ENCODE assay signal across 8 mouse cellular contexts in the genomic region with DNA sequence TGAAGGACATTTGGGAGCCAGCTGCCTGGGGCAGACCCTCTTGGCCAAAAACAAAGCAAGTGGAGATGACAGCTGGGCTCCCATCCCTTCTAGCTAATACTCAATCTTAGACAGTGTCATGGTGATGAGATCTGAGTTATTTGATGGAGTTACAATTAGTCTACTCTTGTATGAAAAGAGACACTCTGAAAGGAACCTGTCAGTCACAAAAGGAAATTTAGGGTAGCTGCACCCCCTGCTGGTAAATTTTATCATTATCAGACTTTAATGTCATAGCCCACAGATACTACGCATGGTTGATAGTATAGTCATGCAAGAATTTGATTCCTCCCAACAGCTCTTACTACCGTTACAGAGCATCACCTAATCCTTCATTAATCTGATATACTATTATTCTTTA.
DNase-seq lines count a peak whose midpoint lies in the region; ATAC-seq and TF ChIP-seq lines count a peak whose summit lies in the region.
"Had no signal": no experiment of that assay in that cellular context is flagged by ENCODE, and none has a peak within 500 bp of the region (broad histone marks: within the 10 kb centered on the region; RNA-seq: fewer than 3 reads in every experiment).

No protein-coding gene starts in this region.

- H3K4me2 ChIP-seq in kidney, embryonic 16.5 days (replicated peaks; ENCODE audit: low read depth, low read length) = no peak overlapping the region
- no peak overlapping the region for H3K4me2 ChIP-seq in CH12.LX (ENCODE audit: insufficient read depth, low read depth, poor library complexity, severe bottlenecking)
- no peak overlapping the region for H3K4me2 ChIP-seq in forebrain, postnatal 0 days (ENCODE audit: low read depth)
- H3K4me2 ChIP-seq in lung, postnatal 0 days (replicated peaks; ENCODE audit: low read depth, low read length) = no peak overlapping the region
- H3K4me2 ChIP-seq: embryonic facial prominence, embryonic 12.5 days had no signal

- TF ChIP-seq EP300 in CH12.LX (IDR thresholded peaks at IDR 0.05; ENCODE audit: low read length) = no peak
- no peak for TF ChIP-seq EP300 in lung, postnatal 0 days (IDR thresholded peaks at IDR 0.05)

- H3K9me3 ChIP-seq in kidney, embryonic 16.5 days (ENCODE audit: low read length) = no peaks in the 10 kb centered on the region
- no peaks in the 10 kb centered on the region for H3K9me3 ChIP-seq in CH12.LX (replicated peaks; ENCODE audit: low read length)
- H3K9me3 ChIP-seq in forebrain, postnatal 0 days (ENCODE audit: low read length) = no peaks in the 10 kb centered on the region
- no peaks in the 10 kb centered on the region for H3K9me3 ChIP-seq in lung, postnatal 0 days (ENCODE audit: low read length)
- H3K9me3 ChIP-seq: embryonic facial prominence, embryonic 12.5 days had no signal

- no peak overlapping the region for H3K27ac ChIP-seq in kidney, embryonic 16.5 days (ENCODE audit: low read length)
- no peak overlapping the region for H3K27ac ChIP-seq in CH12.LX (ENCODE audit: insufficient read depth, low read depth)
- H3K27ac ChIP-seq in forebrain, postnatal 0 days (ENCODE audit: low read depth, low read length) = no peak overlapping the region
- no peak overlapping the region for H3K27ac ChIP-seq in lung, postnatal 0 days (ENCODE audit: low read length)
- H3K27ac ChIP-seq: embryonic facial prominence, embryonic 12.5 days had no signal

- in situ Hi-C loops in CH12.LX (cut with MboI; ENCODE audit: low pct_ligation_motif_present, low pct_unique_long_range_greater_than_20kb, low sequenced_read_pairs) = loop anchor here (10.0 kb wide), 1 partner anchor 321 kb away; no protein-coding TSS in a partner anchor

- TF ChIP-seq CTCF in CH12.LX (conservative IDR thresholded peaks at IDR 0.05 in 1 of 2, IDR thresholded peaks at IDR 0.05 in 1 of 2; ENCODE audit: low read depth in 2 of 2, low read length in 2 of 2) = peak in 1 of 2 experiments; percentile 76; a peak in 2 of 4 replicates
- TF ChIP-seq CTCF in forebrain, postnatal 0 days (IDR thresholded peaks at IDR 0.05; ENCODE audit: low read depth) = peak; percentile 56
- peak; percentile 73 for TF ChIP-seq CTCF in lung, postnatal 0 days (IDR thresholded peaks at IDR 0.05)

- TF ChIP-seq RAD21 in CH12.LX (IDR thresholded peaks at IDR 0.05; ENCODE audit: low read depth, low read length) = peak; percentile 82

- no peaks in the 10 kb centered on the region for H3K79me2 ChIP-seq in CH12.LX (replicated peaks; ENCODE audit: control insufficient read depth, extremely low read depth, insufficient read depth, poor library complexity, severe bottlenecking)

- no peak for ATAC-seq in kidney, embryonic 16.5 days (ENCODE audit: low FRiP score, low TSS enrichment)
- peak; percentile 51; the same call in 1 of the 2 replicates for ATAC-seq in forebrain, postnatal 0 days
- 0 out of 2 replicates have a peak, but pooled peaks have one; percentile 33 for ATAC-seq in lung, postnatal 0 days

- peak; percentile 9 to 34 for DNase-seq in kidney, adult 8-10 months
- peak; percentile 24 for DNase-seq in A20 (ENCODE audit: low read depth, low spot score)
- peak; percentile 57 for DNase-seq in CH12.LX (ENCODE audit: extremely low read depth)
- peak; percentile 66 for DNase-seq in forebrain, postnatal 0 days
- DNase-seq in lung, postnatal 0 days (ENCODE audit: low spot score) = peak; percentile 62
- DNase-seq in urinary bladder, adult 2 months (ENCODE audit: low spot score) = no peak

- TF ChIP-seq POLR2A in CH12.LX (IDR thresholded peaks at IDR 0.05; ENCODE audit: low read depth, low read length) = no peak

- no peak overlapping the region for H3K9ac ChIP-seq in kidney, embryonic 16.5 days (replicated peaks; ENCODE audit: low read length)
- no peak overlapping the region for H3K9ac ChIP-seq in CH12.LX (ENCODE audit: insufficient read depth, low read depth)
- no peak overlapping the region for H3K9ac ChIP-seq in forebrain, postnatal 0 days
- no peak overlapping the region for H3K9ac ChIP-seq in lung, postnatal 0 days (replicated peaks; ENCODE audit: low read depth)
- H3K9ac ChIP-seq: embryonic facial prominence, embryonic 12.5 days had no signal

- 66% methylated on average over 2 of the region's 2 CpGs for WGBS in kidney, embryonic 16.5 days
- 63% methylated on average over 2 of the region's 2 CpGs for WGBS in forebrain, postnatal 0 days
- WGBS in lung, postnatal 0 days = 42% methylated on average over 2 of the region's 2 CpGs

- dilution Hi-C loops in CH12.LX (cut with MboI; ENCODE audit: extremely low pct_ligation_motif_present, extremely low pct_unique_long_range_greater_than_20kb, low sequenced_read_pairs) = no loop called here

- no peaks in the 10 kb centered on the region for H3K36me3 ChIP-seq in kidney, embryonic 16.5 days (ENCODE audit: insufficient read depth, low read length)
- no peaks in the 10 kb centered on the region for H3K36me3 ChIP-seq in CH12.LX (replicated peaks in 1 of 2; ENCODE audit: control insufficient read depth in 1 of 2, insufficient read depth in 1 of 2, low read length in 1 of 2)
- H3K36me3 ChIP-seq in forebrain, postnatal 0 days (ENCODE audit: insufficient read depth) = no peaks in the 10 kb centered on the region
- H3K36me3 ChIP-seq in lung, postnatal 0 days (ENCODE audit: insufficient read depth, low read length) = no peaks in the 10 kb centered on the region
- H3K36me3 ChIP-seq: embryonic facial prominence, embryonic 12.5 days had no signal

- no peaks in the 10 kb centered on the region for H3K27me3 ChIP-seq in kidney, embryonic 16.5 days (ENCODE audit: insufficient read depth, low read length)
- no peaks in the 10 kb centered on the region for H3K27me3 ChIP-seq in CH12.LX (replicated peaks)
- no peaks in the 10 kb centered on the region for H3K27me3 ChIP-seq in forebrain, postnatal 0 days (ENCODE audit: insufficient read depth, low read length)
- H3K27me3 ChIP-seq in lung, postnatal 0 days (replicated peaks; ENCODE audit: insufficient read depth, low read length) = no peaks in the 10 kb centered on the region
- H3K27me3 ChIP-seq: embryonic facial prominence, embryonic 12.5 days had no signal

- no peaks in the 10 kb centered on the region for H3K4me1 ChIP-seq in kidney, embryonic 16.5 days (ENCODE audit: insufficient read depth, low read length)
- peaks cover 0 to 5% of the 10 kb centered on the region in 2 experiments; a peak in 2 of 4 replicates for H3K4me1 ChIP-seq in CH12.LX (ENCODE audit: control insufficient read depth in 1 of 2, insufficient read depth in 2 of 2)
- no peaks in the 10 kb centered on the region for H3K4me1 ChIP-seq in forebrain, postnatal 0 days (ENCODE audit: insufficient read depth)
- H3K4me1 ChIP-seq in lung, postnatal 0 days (ENCODE audit: insufficient read depth, low read depth, low read length) = no peaks in the 10 kb centered on the region
- H3K4me1 ChIP-seq: embryonic facial prominence, embryonic 12.5 days had no signal

- H3K4me3 ChIP-seq in kidney, embryonic 16.5 days (ENCODE audit: low read length) = no peak overlapping the region
- H3K4me3 ChIP-seq in CH12.LX (replicated peaks in 1 of 3; ENCODE audit: low read depth in 2 of 3, low read length in 2 of 3, poor library complexity in 1 of 3) = no peak overlapping the region
- H3K4me3 ChIP-seq in forebrain, postnatal 0 days (ENCODE audit: low read depth, low read length) = no peak overlapping the region
- no peak overlapping the region for H3K4me3 ChIP-seq in lung, postnatal 0 days (ENCODE audit: low read depth, low read length)
- H3K4me3 ChIP-seq: embryonic facial prominence, embryonic 12.5 days had no signal

TF ChIP-seq in CH12.LX, 34 proteins besides CTCF, POLR2A, EP300 and RAD21:
- TF ChIP-seq USF1 (IDR thresholded peaks at IDR 0.05; ENCODE audit: low read depth, low read length) (no peak), TBP (conservative IDR thresholded peaks at IDR 0.05; ENCODE audit: low read depth, low read length) (no peak), SMC3 (IDR thresholded peaks at IDR 0.05; ENCODE audit: low read depth, low read length) (peak; percentile 80), ZMIZ1 (IDR thresholded peaks at IDR 0.05; ENCODE audit: low read depth, low read length) (no peak), RCOR1 (conservative IDR thresholded peaks at IDR 0.05; ENCODE audit: low read depth, low read length) (no peak), E2F4 (IDR thresholded peaks at IDR 0.05; ENCODE audit: insufficient replicate concordance, low read depth, low read length) (no peak), ZC3H11A (IDR thresholded peaks at IDR 0.05; ENCODE audit: low read depth, low read length) (peak; percentile 63; the same call in 1 of the 2 replicates), MAX (IDR thresholded peaks at IDR 0.05; ENCODE audit: low read length) (no peak)
